Mouse (Mus musculus) myocyte (in vitro differentiated cells): ENCODE measurements at regions not wholly inside any gene's neighbourhood (a gene's known extent, or its start where the extent isn't known, plus 50 kb on each side); places are given as distances from the start of the nearest gene placed in this dataset.

Experiments used
- H3K27me3 ChIP-seq: one replicate; pipeline ENCODE4 v1.6.1; 2011; ENCODE audit not compliant: control insufficient read depth, insufficient read depth, insufficient read length
- H3K36me3 ChIP-seq: one replicate; pipeline ENCODE4 v1.6.1; 2011; ENCODE audit not compliant: control insufficient read depth, insufficient read depth
- H3K4me2 ChIP-seq: one replicate; pipeline ENCODE4 v1.6.1; 2011; ENCODE audit warnings: low read depth, control low read depth
- H3K4me3 ChIP-seq: one replicate; pipeline ENCODE4 v1.5.1; 2011; ENCODE audit warnings: mild to moderate bottlenecking, control low read depth, moderate library complexity
- H3K79me2 ChIP-seq: one replicate; pipeline ENCODE4 v1.6.1; 2011; ENCODE audit not compliant: control insufficient read depth, insufficient read depth
- H3ac ChIP-seq: one replicate; pipeline ENCODE4 v1.6.1; 2011; ENCODE audit not compliant: control insufficient read depth, insufficient read length
- CEBPB ChIP-seq: IDR thresholded peaks from 2 replicates; pipeline ENCODE4 v1.6.1; 2011; ENCODE audit warnings: mild to moderate bottlenecking, moderate library complexity; ENCODE audit not compliant: poor library complexity, insufficient read depth, severe bottlenecking
- E2F4 ChIP-seq: IDR thresholded peaks from one replicate; pipeline ENCODE4 v1.6.1; 2011; ENCODE audit warnings: mild to moderate bottlenecking, control low read depth, moderate library complexity; ENCODE audit not compliant: insufficient read depth
- MAX ChIP-seq: IDR thresholded peaks from one replicate; pipeline ENCODE4 v1.6.1; 2011; ENCODE audit warnings: low read depth, mild to moderate bottlenecking, control low read depth
- MYOD1 ChIP-seq, 3 experiments: IDR thresholded peaks; one replicate each; pipeline ENCODE4 v1.6.1; 2011; ENCODE audit warnings: control low read depth in 2 of 3, low read depth in 2 of 3, mild to moderate bottlenecking in 2 of 3, moderate library complexity in 1 of 3; ENCODE audit not compliant: insufficient read length in 2 of 3, control insufficient read depth in 1 of 3
- MYOG ChIP-seq, 3 experiments: IDR thresholded peaks; one replicate each; pipeline ENCODE4 v1.6.1; 2011; ENCODE audit warnings: control low read depth in 2 of 3, low read depth in 2 of 3, mild to moderate bottlenecking in 2 of 3; ENCODE audit not compliant: insufficient read length in 2 of 3, control insufficient read depth in 1 of 3, insufficient read depth in 1 of 3
- POLR2A ChIP-seq: IDR thresholded peaks from one replicate; pipeline ENCODE4 v1.6.1; 2011; ENCODE audit warnings: low read depth, mild to moderate bottlenecking, control low read depth, moderate library complexity; ENCODE audit not compliant: insufficient read length
- POLR2AphosphoS2 ChIP-seq: IDR thresholded peaks from one replicate; pipeline ENCODE4 v1.6.1; 2011; ENCODE audit warnings: low read depth, control low read depth; ENCODE audit not compliant: insufficient read length
- REST ChIP-seq: IDR thresholded peaks from one replicate; pipeline ENCODE4 v1.6.1; 2011; ENCODE audit warnings: mild to moderate bottlenecking, control low read depth, moderate library complexity; ENCODE audit not compliant: insufficient read depth, insufficient read length
- SRF ChIP-seq: IDR thresholded peaks from one replicate; pipeline ENCODE4 v1.6.1; 2011; ENCODE audit warnings: low read depth; ENCODE audit not compliant: control insufficient read depth, insufficient read length
- TCF12 ChIP-seq: IDR thresholded peaks from one replicate; pipeline ENCODE4 v1.6.1; 2011; ENCODE audit warnings: mild to moderate bottlenecking, control low read depth; ENCODE audit not compliant: poor library complexity, insufficient read depth, severe bottlenecking
- TCF3 ChIP-seq: IDR thresholded peaks from one replicate; pipeline ENCODE4 v1.6.1; 2011; ENCODE audit warnings: low read depth, control low read depth; ENCODE audit not compliant: insufficient read length
- USF1 ChIP-seq: IDR thresholded peaks from one replicate; pipeline ENCODE4 v1.6.1; 2011; ENCODE audit warnings: low read depth, mild to moderate bottlenecking, control low read depth, moderate library complexity

- no peak for TF ChIP-seq CEBPB
- TF ChIP-seq REST: no peak
- TF ChIP-seq MYOD1 (IDR thresholded peaks at IDR 0.05; ENCODE audit: control insufficient read depth in 1 of 3, insufficient read length in 2 of 3, low read depth in 2 of 3): no peak
- TF ChIP-seq SRF: no peak
- no peak for TF ChIP-seq MYOG (IDR thresholded peaks at IDR 0.05; ENCODE audit: control insufficient read depth in 1 of 3, insufficient read depth in 1 of 3, insufficient read length in 2 of 3, low read depth in 2 of 3)
- no peak for TF ChIP-seq TCF12
- TF ChIP-seq POLR2AphosphoS2: no peak
- no peak for TF ChIP-seq POLR2A
- TF ChIP-seq E2F4: no peak
- TF ChIP-seq TCF3: no peak
- TF ChIP-seq MAX: no peak
- TF ChIP-seq USF1: no peak
- Histone ChIP-seq H3K4me3 (no peak overlapping the region), H3K27me3 (no peaks in the 10 kb centered on the region), H3K4me2 (no peak overlapping the region), H3ac (no peak overlapping the region), H3K79me2 (no peaks in the 10 kb centered on the region), H3K36me3 (no peaks in the 10 kb centered on the region)
Observed at GRCm38 (mm10) chr16:21004871-21005270, 148.9 kb downstream of the Teddm3 start.

GRCm38 (mm10) chr16:21001126-21001525 is 152.7 kb downstream of the Teddm3 start:
- Histone ChIP-seq H3K27me3 (no peaks in the 10 kb centered on the region), H3K79me2 (no peaks in the 10 kb centered on the region), H3K36me3 (no peaks in the 10 kb centered on the region), H3ac (no peak overlapping the region), H3K4me3 (no peak overlapping the region), H3K4me2 (no peak overlapping the region)
- TF ChIP-seq TCF12: no peak
- TF ChIP-seq USF1: no peak
- TF ChIP-seq TCF3: no peak
- no peak for TF ChIP-seq E2F4
- no peak for TF ChIP-seq MYOG (IDR thresholded peaks at IDR 0.05; ENCODE audit: control insufficient read depth in 1 of 3, insufficient read depth in 1 of 3, insufficient read length in 2 of 3, low read depth in 2 of 3)
- no peak for TF ChIP-seq MAX
- TF ChIP-seq POLR2AphosphoS2: no peak
- no peak for TF ChIP-seq MYOD1 (IDR thresholded peaks at IDR 0.05; ENCODE audit: control insufficient read depth in 1 of 3, insufficient read length in 2 of 3, low read depth in 2 of 3)
- no peak for TF ChIP-seq POLR2A
- no peak for TF ChIP-seq SRF
- TF ChIP-seq CEBPB: no peak
- TF ChIP-seq REST: no peak

- H3K4me3 ChIP-seq: no peak overlapping the region
- no peaks in the 10 kb centered on the region for H3K36me3 ChIP-seq
- no peaks in the 10 kb centered on the region for H3K27me3 ChIP-seq
- no peak for TF ChIP-seq MYOD1 (IDR thresholded peaks at IDR 0.05; ENCODE audit: control insufficient read depth in 1 of 3, insufficient read length in 2 of 3, low read depth in 2 of 3)
- no peaks in the 10 kb centered on the region for H3K79me2 ChIP-seq
- H3ac ChIP-seq: no peak overlapping the region
- no peak overlapping the region for H3K4me2 ChIP-seq
Observed at GRCm38 (mm10) chr16:20990524-20990923, 163.3 kb downstream of the Teddm3 start.

GRCm38 (mm10) chr16:20975406-20975805 is 178.4 kb downstream of the Teddm3 start:
- no peak for TF ChIP-seq E2F4
- TF ChIP-seq REST: no peak
- no peak for TF ChIP-seq TCF3
- no peak for TF ChIP-seq TCF12
- no peak for TF ChIP-seq MYOD1 (IDR thresholded peaks at IDR 0.05; ENCODE audit: control insufficient read depth in 1 of 3, insufficient read length in 2 of 3, low read depth in 2 of 3)
- no peak for TF ChIP-seq CEBPB
- TF ChIP-seq MAX: no peak
- Histone ChIP-seq H3K4me2 (no peak overlapping the region), H3ac (no peak overlapping the region), H3K27me3 (no peaks in the 10 kb centered on the region), H3K4me3 (no peak overlapping the region), H3K36me3 (no peaks in the 10 kb centered on the region), H3K79me2 (no peaks in the 10 kb centered on the region)

GRCm38 (mm10) chr16:20972442-20972841 is 181.4 kb downstream of the Teddm3 start:
- Histone ChIP-seq H3ac (no peak overlapping the region), H3K79me2 (no peaks in the 10 kb centered on the region), H3K4me3 (no peak overlapping the region), H3K4me2 (no peak overlapping the region), H3K27me3 (no peaks in the 10 kb centered on the region), H3K36me3 (no peaks in the 10 kb centered on the region)
- TF ChIP-seq MYOD1 (IDR thresholded peaks at IDR 0.05; ENCODE audit: control insufficient read depth in 1 of 3, insufficient read length in 2 of 3, low read depth in 2 of 3) (no peak), MYOG (IDR thresholded peaks at IDR 0.05; ENCODE audit: control insufficient read depth in 1 of 3, insufficient read depth in 1 of 3, insufficient read length in 2 of 3, low read depth in 2 of 3) (no peak), POLR2AphosphoS2 (no peak), CEBPB (no peak), TCF12 (no peak), REST (no peak), SRF (no peak), TCF3 (no peak), E2F4 (no peak), USF1 (no peak), POLR2A (no peak), MAX (no peak)
